Mouse (Mus musculus): ENCODE results near the gene Bicc1.
"Not testable (repeated sequence)": the region's sequence is repeated elsewhere in the genome, so short reads cannot be mapped to it uniquely, and the experiment has no call there.

Gene Bicc1

GRCm38 (mm10) chr10:70996051-70996450 is 163.4 kb downstream of the Bicc1 start:
- DNase-seq (ENCODE audit: low spot score in 2 of 2): no peak

GRCm38 (mm10) chr10:70994135-70994497 is 165.4 kb downstream of the Bicc1 start:
- DNase-seq (ENCODE audit: low spot score in 2 of 2): no peak

GRCm38 (mm10) chr10:70993497-70994134 is 165.9 kb downstream of the Bicc1 start:
- DNase-seq (ENCODE audit: low spot score in 2 of 2): no peak

GRCm38 (mm10) chr10:70987396-70987795 is 172.1 kb downstream of the Bicc1 start:
- DNase-seq (ENCODE audit: low spot score in 2 of 2): no peak

GRCm38 (mm10) chr10:70983036-70983670 is 176.3 kb downstream of the Bicc1 start:
- no peak for DNase-seq (ENCODE audit: low spot score in 2 of 2)

GRCm38 (mm10) chr10:70982156-70982555 is 177.3 kb downstream of the Bicc1 start:
- no peak for DNase-seq (ENCODE audit: low spot score in 2 of 2)

- DNase-seq (ENCODE audit: low spot score in 2 of 2): no peak
These were observed 179.8 kb downstream of the Bicc1 start for GRCm38 (mm10) chr10:70979657-70980056.

GRCm38 (mm10) chr10:70977141-70977540 is 182.4 kb downstream of the Bicc1 start:
- no peak for DNase-seq (ENCODE audit: low spot score in 2 of 2)

- DNase-seq (ENCODE audit: low spot score in 2 of 2): no peak
These were observed 182.9 kb downstream of the Bicc1 start for GRCm38 (mm10) chr10:70976633-70977032.

- DNase-seq (ENCODE audit: low spot score in 2 of 2): no peak
These were observed 188.3 kb downstream of the Bicc1 start for GRCm38 (mm10) chr10:70971156-70971555.

GRCm38 (mm10) chr10:70968848-70969683 is 190.4 kb downstream of the Bicc1 start:
- peak in 1 of 2 experiments; percentile 28 for DNase-seq (ENCODE audit: low spot score in 2 of 2)

- DNase-seq (ENCODE audit: low spot score in 2 of 2): peak; percentile 46 to 70
These were observed 192.7 kb downstream of the Bicc1 start for GRCm38 (mm10) chr10:70966642-70967345.

- DNase-seq (ENCODE audit: low spot score in 2 of 2): no peak
These were observed 194.8 kb downstream of the Bicc1 start for GRCm38 (mm10) chr10:70964706-70965105.

- no peak for DNase-seq (ENCODE audit: low spot score in 2 of 2)
These were observed 195.8 kb downstream of the Bicc1 start for GRCm38 (mm10) chr10:70963599-70964193.

GRCm38 (mm10) chr10:70961641-70962040 is 197.9 kb downstream of the Bicc1 start:
- DNase-seq (ENCODE audit: low spot score in 2 of 2): no peak

- DNase-seq (ENCODE audit: low spot score in 2 of 2): not testable (repeated sequence)
These were observed 199.1 kb downstream of the Bicc1 start for GRCm38 (mm10) chr10:70960396-70960795.

- no peak for DNase-seq (ENCODE audit: low spot score in 2 of 2)
These were observed 206.7 kb downstream of the Bicc1 start for GRCm38 (mm10) chr10:70952770-70953147.

- DNase-seq (ENCODE audit: low spot score in 2 of 2): no peak
These were observed 207.3 kb downstream of the Bicc1 start for GRCm38 (mm10) chr10:70952056-70952769.

- DNase-seq (ENCODE audit: low spot score in 2 of 2): no peak
These were observed 209.4 kb downstream of the Bicc1 start for GRCm38 (mm10) chr10:70950105-70950424.

GRCm38 (mm10) chr10:70949254-70950104 is 210.0 kb downstream of the Bicc1 start:
- no peak for DNase-seq (ENCODE audit: low spot score in 2 of 2)

Data from urinary bladder, postnatal 36 days (tissue).